Mouse (Mus musculus) erythroblast, embryonic 14.5 days (primary cell): ENCODE data around the gene Sema4f.

Experiments
- GATA1 ChIP-seq: IDR thresholded peaks from 2 replicates; pipeline ENCODE4 v1.6.1; 2012; ENCODE audit warnings: low read length, inconsistent platforms, mixed read lengths
- TAL1 ChIP-seq: IDR thresholded peaks from 3 replicates; pipeline ENCODE4 v1.6.1; 2012; ENCODE audit warnings: low read length, inconsistent platforms, mixed read lengths

- TF ChIP-seq GATA1 (no peak), TAL1 (no peak)
Observed at GRCm38 (mm10) chr6:82927617-82928016, 12.0 kb downstream of the Sema4f start.
